Mouse (Mus musculus) CH12.LX (cell line): ENCODE measurements around the gene Kansl3. TPM values are rescaled to one million over a fixed set of nuclear protein-coding genes. Genes with fewer than 3 reads are reported as not detected.

Experiments used
- DNase-seq: peaks from one replicate; pipeline ENCODE4 v3.0.0-alpha.2; 2013; ENCODE audit errors: extremely low read depth
- H3K27ac ChIP-seq: 2 replicates; pipeline ENCODE4 v1.5.1; 2012; ENCODE audit warnings: low read depth, mild to moderate bottlenecking, control low read depth, moderate library complexity; ENCODE audit not compliant: insufficient read depth
- H3K27me3 ChIP-seq: replicated peaks from 2 replicates; pipeline ENCODE3; 2012; ENCODE audit warnings: inconsistent platforms
- H3K36me3 ChIP-seq, 2 experiments: replicated peaks in 1 of 2; 2 replicates each; pipeline versions ENCODE3 to v1.6.1; 2012; ENCODE audit warnings: inconsistent platforms in 1 of 2, low read length in 1 of 2, mild to moderate bottlenecking in 1 of 2, mixed read lengths in 1 of 2, moderate library complexity in 1 of 2; ENCODE audit not compliant: control insufficient read depth in 1 of 2, insufficient read depth in 1 of 2
- H3K4me1 ChIP-seq, 2 experiments: 2 replicates each; pipeline ENCODE4 v1.6.1; 2012; ENCODE audit warnings: inconsistent platforms in 1 of 2, moderate library complexity in 1 of 2; ENCODE audit not compliant: insufficient read depth in 2 of 2, control insufficient read depth in 1 of 2
- H3K4me2 ChIP-seq: 2 replicates; pipeline ENCODE4 v1.6.1; 2012; ENCODE audit warnings: low read depth, mild to moderate bottlenecking, control low read depth; ENCODE audit not compliant: poor library complexity, insufficient read depth, severe bottlenecking
- H3K4me3 ChIP-seq, 3 experiments: fragments of 150-350 bp in 1 of 3; sonication (generic) in 1 of 3; replicated peaks in 1 of 3; 2 replicates each; pipeline versions ENCODE3 to v1.5.1; 2011 to 2012; ENCODE audit warnings: low read depth in 2 of 3, low read length in 2 of 3, mild to moderate bottlenecking in 2 of 3, moderate library complexity in 2 of 3, control low read depth in 1 of 3, improper control_type of control experiment in 1 of 3, inconsistent platforms in 1 of 3, mixed read lengths in 1 of 3; ENCODE audit not compliant: poor library complexity in 1 of 3
- H3K79me2 ChIP-seq: replicated peaks from 2 replicates; pipeline ENCODE4 v1.6.1; 2012; ENCODE audit warnings: mild to moderate bottlenecking, moderate library complexity; ENCODE audit not compliant: control insufficient read depth, poor library complexity, insufficient read depth, severe bottlenecking; ENCODE audit errors: extremely low read depth
- H3K9ac ChIP-seq: 2 replicates; pipeline ENCODE4 v1.6.1; 2012; ENCODE audit warnings: low read depth, mild to moderate bottlenecking, control low read depth, moderate library complexity; ENCODE audit not compliant: insufficient read depth
- H3K9me3 ChIP-seq: replicated peaks from 2 replicates; pipeline ENCODE3; 2012; ENCODE audit warnings: low read length, inconsistent platforms, mixed read lengths
- CHD1 ChIP-seq: IDR thresholded peaks from 2 replicates; pipeline ENCODE4 v1.6.1; 2012; ENCODE audit warnings: low read depth, low read length, improper control_type of control experiment, inconsistent platforms
- CTCF ChIP-seq, 2 experiments: IDR thresholded peaks in 1 of 2; conservative IDR thresholded peaks in 1 of 2; 2 replicates each; pipeline ENCODE4 v1.5.1; 2011 to 2012; ENCODE audit warnings: low read depth in 2 of 2, low read length in 2 of 2, improper control_type of control experiment in 1 of 2, inconsistent platforms in 1 of 2, mild to moderate bottlenecking in 1 of 2, moderate library complexity in 1 of 2
- E2F4 ChIP-seq: IDR thresholded peaks from 2 replicates; pipeline ENCODE4 v1.6.1; 2011; ENCODE audit warnings: low read depth, low read length, improper control_type of control experiment; ENCODE audit not compliant: insufficient replicate concordance
- GABPA ChIP-seq: IDR thresholded peaks from 2 replicates; pipeline ENCODE4 v1.6.1; 2012; ENCODE audit warnings: low read depth, low read length, improper control_type of control experiment, inconsistent platforms; ENCODE audit not compliant: insufficient replicate concordance
- IRF4 ChIP-seq: IDR thresholded peaks from 2 replicates; pipeline ENCODE4 v1.6.1; 2014; ENCODE audit warnings: low read depth, mild to moderate bottlenecking, inconsistent platforms, low read length, improper control_type of control experiment
- JUND ChIP-seq: conservative IDR thresholded peaks from 2 replicates; pipeline ENCODE4 v1.6.1; 2011; ENCODE audit warnings: low read depth, low read length, improper control_type of control experiment
- KAT2A ChIP-seq: IDR thresholded peaks from 2 replicates; pipeline ENCODE4 v1.6.1; 2012; ENCODE audit warnings: low read length, improper control_type of control experiment, inconsistent platforms; ENCODE audit not compliant: insufficient replicate concordance
- MAX ChIP-seq: IDR thresholded peaks from 2 replicates; pipeline ENCODE4 v1.6.1; 2011; ENCODE audit warnings: low read length, improper control_type of control experiment
- MAZ ChIP-seq: IDR thresholded peaks from 2 replicates; pipeline ENCODE4 v1.6.1; 2012; ENCODE audit warnings: low read depth, mild to moderate bottlenecking, inconsistent platforms, low read length, improper control_type of control experiment, moderate library complexity
- MEF2A ChIP-seq: IDR thresholded peaks from 2 replicates; pipeline ENCODE4 v1.6.1; 2014; ENCODE audit warnings: low read depth, mild to moderate bottlenecking, inconsistent platforms, low read length, improper control_type of control experiment, borderline replicate concordance
- POLR2AphosphoS2 ChIP-seq: IDR thresholded peaks from 2 replicates; pipeline ENCODE4 v1.6.1; 2011; ENCODE audit warnings: low read depth, low read length, improper control_type of control experiment
- RCOR1 ChIP-seq: conservative IDR thresholded peaks from 2 replicates; pipeline ENCODE4 v1.6.1; 2012; ENCODE audit warnings: low read depth, mild to moderate bottlenecking, inconsistent platforms, low read length, improper control_type of control experiment
- SIN3A ChIP-seq: IDR thresholded peaks from 2 replicates; pipeline ENCODE4 v1.6.1; 2012; ENCODE audit warnings: low read length, improper control_type of control experiment, inconsistent platforms
- TBP ChIP-seq: conservative IDR thresholded peaks from 2 replicates; pipeline ENCODE4 v1.6.1; 2011; ENCODE audit warnings: low read depth, low read length, improper control_type of control experiment
- TCF12 ChIP-seq: IDR thresholded peaks from 2 replicates; pipeline ENCODE4 v1.6.1; 2014; ENCODE audit warnings: low read depth, mild to moderate bottlenecking, inconsistent platforms, low read length, improper control_type of control experiment
- UBTF ChIP-seq: IDR thresholded peaks from 2 replicates; pipeline ENCODE4 v1.6.1; 2012; ENCODE audit warnings: low read depth, mild to moderate bottlenecking, inconsistent platforms, low read length, improper control_type of control experiment, moderate library complexity
- ZMIZ1 ChIP-seq: IDR thresholded peaks from 2 replicates; pipeline ENCODE4 v1.6.1; 2012; ENCODE audit warnings: low read depth, mild to moderate bottlenecking, inconsistent platforms, low read length, improper control_type of control experiment
- ZNF384 ChIP-seq: IDR thresholded peaks from 2 replicates; pipeline ENCODE4 v1.6.1; 2012; ENCODE audit warnings: low read depth, low read length, improper control_type of control experiment, inconsistent platforms
- dilution Hi-C: fragments of 300-500 bp; cut with MboI; formaldehyde crosslinking; loops from 2 replicates; pipeline ENCODE4 v1.14.3; 2020; ENCODE audit warnings: low sequenced_read_pairs; ENCODE audit not compliant: extremely low pct_unique_long_range_greater_than_20kb, extremely low pct_ligation_motif_present
- in situ Hi-C: fragments of 300-500 bp; cut with MboI; formaldehyde crosslinking; loops from 3 replicates; pipeline ENCODE4 v1.14.3; 2019; ENCODE audit warnings: low sequenced_read_pairs, low pct_ligation_motif_present, low pct_unique_long_range_greater_than_20kb, mixed read lengths
- polyA plus RNA-seq: library from polyadenylated mRNA; unstranded; fragments of >175 nt; gene quantifications from 2 replicates; pipeline ENCODE4 v1.2.1, GENCODE M21; 2012; ENCODE audit warnings: low read depth; ENCODE audit not compliant: insufficient read length
- total RNA-seq, 2 experiments: library from RNA; depleted of rRNA; stranded (reverse); fragments of 300-350 nt in 1 of 2; fragments of >200 nt in 1 of 2; gene quantifications; 2 replicates each; pipeline ENCODE4 v1.2.3; 2012 to 2014

Kansl3 gene
- total and polyA plus RNA-seq, 3 experiments: 14.3 to 21.2 (median 17.0) TPM

- Histone ChIP-seq H3K4me2 (peak overlapping the region; percentile 69), H3K9ac (peak overlapping the region; percentile 82), H3K27ac (no peak overlapping the region; the same call in 1 of the 2 replicates), H3K4me1 (peaks cover 7 to 24% of the 10 kb centered on the region in 2 experiments), H3K4me3 (peak overlapping the region; percentile 70 to 85 (median 85)), H3K79me2 (peaks cover 27% of the 10 kb centered on the region), H3K9me3 (peaks cover 2% of the 10 kb centered on the region), H3K36me3 (peaks cover 9 to 34% of the 10 kb centered on the region in 2 experiments), H3K27me3 (no peaks in the 10 kb centered on the region)
- peak; percentile 27 for DNase-seq
- 0 out of 2 replicates have a peak, but pooled peaks have one; percentile 5 for TF ChIP-seq TBP
- TF ChIP-seq GABPA: no peak
- TF ChIP-seq CTCF (conservative IDR thresholded peaks at IDR 0.05 in 1 of 2, IDR thresholded peaks at IDR 0.05 in 1 of 2; ENCODE audit: low read depth in 2 of 2, low read length in 2 of 2): no peak
- no peak for TF ChIP-seq ZNF384
- TF ChIP-seq JUND: no peak
- no peak for TF ChIP-seq CHD1
- TF ChIP-seq SIN3A: peak; percentile 24; the same call in 1 of the 2 replicates
- TF ChIP-seq RCOR1: no peak
- no peak for TF ChIP-seq MEF2A
- peak; percentile 25; the same call in 1 of the 2 replicates for TF ChIP-seq MAX
- TF ChIP-seq UBTF: peak; percentile 61; the same call in 1 of the 2 replicates
- no peak for TF ChIP-seq MAZ
- TF ChIP-seq TCF12: no peak
- no peak for TF ChIP-seq ZMIZ1
- TF ChIP-seq POLR2AphosphoS2: no peak
- no peak for TF ChIP-seq IRF4
- dilution Hi-C loops (no loop called here), in situ Hi-C loops (loop anchor here (10.0 kb wide), 1 partner anchor 106 kb away; the partner anchor contains the start of gene Cnnm4)
Observed at GRCm38 (mm10) chr1:36368112-36368968, 641 bp downstream of the Kansl3 start.

DNA sequence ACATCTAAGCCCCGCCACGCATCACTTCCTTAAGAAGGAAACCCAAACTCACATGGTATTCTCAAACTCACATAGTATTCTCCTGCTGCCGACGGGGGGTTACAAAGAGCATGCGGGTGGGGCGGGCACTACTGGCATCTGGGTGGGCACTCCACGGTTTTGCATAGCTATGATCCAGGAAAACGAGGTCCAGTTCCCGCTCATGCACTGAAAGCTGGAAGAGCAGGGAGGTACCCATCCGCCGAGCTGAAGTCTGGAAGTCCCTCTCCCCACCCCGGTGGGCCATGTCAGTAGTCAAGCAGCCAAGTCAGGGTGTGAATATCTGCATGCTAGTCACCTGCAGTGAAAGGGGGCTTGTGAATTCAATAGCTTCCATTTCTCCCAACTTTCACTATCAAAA, 1.3 kb downstream of the Kansl3 start:
- Histone ChIP-seq H3K4me2 (peak overlapping the region; percentile 69), H3K36me3 (peaks cover 9 to 38% of the 10 kb centered on the region in 2 experiments), H3K79me2 (peaks cover 27% of the 10 kb centered on the region), H3K27me3 (no peaks in the 10 kb centered on the region), H3K4me1 (peaks cover 7 to 24% of the 10 kb centered on the region in 2 experiments), H3K9ac (peak overlapping the region; percentile 82; the same call in 1 of the 2 replicates), H3K9me3 (peaks cover 2% of the 10 kb centered on the region), H3K4me3 (peak overlapping the region; percentile 70 to 85 (median 85)), H3K27ac (no peak overlapping the region)
- no peak for TF ChIP-seq E2F4
- TF ChIP-seq KAT2A: no peak
- dilution Hi-C loops (no loop called here), in situ Hi-C loops (loop anchor here (10.0 kb wide), 1 partner anchor 107 kb away; the partner anchor contains the start of gene Cnnm4)
- no peak for DNase-seq
